Mouse (Mus musculus) G1E (cell line): ENCODE measurements at regions not wholly inside any gene's neighbourhood (a gene's known extent, or its start where the extent isn't known, plus 50 kb on each side); places are given as distances from the start of the nearest gene placed in this dataset.

ENCODE experiments used
- CTCF ChIP-seq: IDR thresholded peaks from 2 replicates; pipeline ENCODE4 v1.5.1; 2012; ENCODE audit warnings: low read depth, low read length, inconsistent platforms, mixed read lengths
- GATA1 ChIP-seq: IDR thresholded peaks from 2 replicates; pipeline ENCODE4 v1.6.1; 2012; ENCODE audit warnings: borderline replicate concordance, low read length, inconsistent platforms, mixed read lengths
- GATA2 ChIP-seq: IDR thresholded peaks from 2 replicates; pipeline ENCODE4 v1.6.1; 2012; ENCODE audit warnings: low read depth, low read length, inconsistent platforms, borderline replicate concordance
- TAL1 ChIP-seq: conservative IDR thresholded peaks from 2 replicates; pipeline ENCODE4 v1.6.1; 2012; ENCODE audit warnings: low read depth, low read length, inconsistent platforms, mixed read lengths

- TF ChIP-seq CTCF (no peak), GATA2 (no peak), GATA1 (no peak), TAL1 (no peak)
Measured at GRCm38 (mm10) chr13:60098394-60098793, 78.8 kb downstream of the Gas1 start.
